9 mouse cellular contexts compared by ENCODE assay signal in genomic region chr15:86053890-86054536, GRCm38 (mm10). TPM values are rescaled to one million over a fixed set of nuclear protein-coding genes. Genes with fewer than 3 reads are reported as not detected.
DNase-seq lines count a peak whose midpoint lies in the region; ATAC-seq and TF ChIP-seq lines count a peak whose summit lies in the region.
"Had no signal": no experiment of that assay in that cellular context is flagged by ENCODE, and none has a peak within 500 bp of the region (broad histone marks: within the 10 kb centered on the region; RNA-seq: fewer than 3 reads in every experiment).

No protein-coding gene starts in this region.

- no peaks in the 10 kb centered on the region for H3K36me3 ChIP-seq in ES-Bruce4 (ENCODE audit: control insufficient read depth, insufficient read depth, low read length, poor library complexity, severe bottlenecking)
- no peaks in the 10 kb centered on the region for H3K36me3 ChIP-seq in embryonic facial prominence, embryonic 14.5 days (ENCODE audit: control insufficient read depth, insufficient read depth, low read length)
- H3K36me3 ChIP-seq in heart, embryonic 10.5 days, result no peaks in the 10 kb centered on the region
- no peaks in the 10 kb centered on the region for H3K36me3 ChIP-seq in lung, embryonic 16.5 days (ENCODE audit: control insufficient read depth, insufficient read depth, low read length)
- H3K36me3 ChIP-seq: limb, embryonic 15.5 days had no signal

- ATAC-seq in embryonic facial prominence, embryonic 14.5 days (ENCODE audit: low read depth), result 0 out of 2 replicates have a peak, but pooled peaks have one; percentile 22
- peak; percentile 16; the same call in 1 of the 2 replicates for ATAC-seq in lung, embryonic 16.5 days (ENCODE audit: low read depth)

- WGBS in embryonic facial prominence, embryonic 14.5 days, result 32% methylated on average over 2 of the region's 2 CpGs
- 40% methylated on average over 2 of the region's 2 CpGs for WGBS in heart, embryonic 10.5 days
- 36% methylated on average over 2 of the region's 2 CpGs for WGBS in lung, embryonic 16.5 days

- no peak overlapping the region for H3K27ac ChIP-seq in ES-Bruce4 (ENCODE audit: insufficient read depth, low read length)
- no peak overlapping the region for H3K27ac ChIP-seq in embryonic facial prominence, embryonic 14.5 days (replicated peaks; ENCODE audit: low read depth, low read length)
- H3K27ac ChIP-seq in heart, embryonic 10.5 days, result no peak overlapping the region
- no peak overlapping the region for H3K27ac ChIP-seq in lung, embryonic 16.5 days (ENCODE audit: low read length)
- H3K27ac ChIP-seq: limb, embryonic 15.5 days had no signal

- peaks cover 2% of the 10 kb centered on the region for H3K4me1 ChIP-seq in ES-Bruce4 (ENCODE audit: control insufficient read depth, insufficient read depth, low read length)
- peaks cover 8% of the 10 kb centered on the region; the same call in 1 of the 2 replicates for H3K4me1 ChIP-seq in embryonic facial prominence, embryonic 14.5 days (ENCODE audit: control insufficient read depth, insufficient read depth, low read length)
- H3K4me1 ChIP-seq in heart, embryonic 10.5 days, result peaks cover 49% of the 10 kb centered on the region
- H3K4me1 ChIP-seq in lung, embryonic 16.5 days (replicated peaks; ENCODE audit: control insufficient read depth, insufficient read depth, low read length), result peaks cover 19% of the 10 kb centered on the region

- TF ChIP-seq EP300 in ES-Bruce4 (IDR thresholded peaks at IDR 0.05; ENCODE audit: insufficient read depth, low read depth, low read length), result no peak

- no peak overlapping the region for H3K4me3 ChIP-seq in ES-Bruce4 (ENCODE audit: low read depth, low read length)
- no peak overlapping the region for H3K4me3 ChIP-seq in embryonic facial prominence, embryonic 14.5 days (ENCODE audit: low read depth, low read length)
- H3K4me3 ChIP-seq in heart, embryonic 10.5 days, result no peak overlapping the region
- no peak overlapping the region for H3K4me3 ChIP-seq in lung, embryonic 16.5 days (ENCODE audit: low read length)
- H3K4me3 ChIP-seq: limb, embryonic 15.5 days had no signal

- no peaks in the 10 kb centered on the region for H3K9me3 ChIP-seq in ES-Bruce4 (replicated peaks; ENCODE audit: control insufficient read depth, insufficient read depth, low read length, poor library complexity, severe bottlenecking)
- no peaks in the 10 kb centered on the region for H3K9me3 ChIP-seq in embryonic facial prominence, embryonic 14.5 days (ENCODE audit: control insufficient read depth, low read length)
- no peaks in the 10 kb centered on the region for H3K9me3 ChIP-seq in heart, embryonic 10.5 days
- H3K9me3 ChIP-seq in lung, embryonic 16.5 days (ENCODE audit: control insufficient read depth, low read length), result no peaks in the 10 kb centered on the region
- H3K9me3 ChIP-seq: limb, embryonic 15.5 days had no signal

- H3K4me2 ChIP-seq in embryonic facial prominence, embryonic 14.5 days (ENCODE audit: low read depth, low read length), result no peak overlapping the region
- H3K4me2 ChIP-seq in lung, embryonic 16.5 days (ENCODE audit: low read depth, low read length), result no peak overlapping the region
- H3K4me2 ChIP-seq: limb, embryonic 15.5 days had no signal

- H3K27me3 ChIP-seq in ES-Bruce4 (ENCODE audit: control insufficient read depth, insufficient read depth, low read length, poor library complexity, severe bottlenecking), result no peaks in the 10 kb centered on the region
- H3K27me3 ChIP-seq in embryonic facial prominence, embryonic 14.5 days (replicated peaks; ENCODE audit: control insufficient read depth, insufficient read depth, low read length), result no peaks in the 10 kb centered on the region
- peaks cover 8% of the 10 kb centered on the region; the same call in 1 of the 2 replicates for H3K27me3 ChIP-seq in heart, embryonic 10.5 days (ENCODE audit: insufficient read depth, poor library complexity, severe bottlenecking)
- no peaks in the 10 kb centered on the region for H3K27me3 ChIP-seq in lung, embryonic 16.5 days (ENCODE audit: control insufficient read depth, insufficient read depth, low read depth, low read length)
- H3K27me3 ChIP-seq: limb, embryonic 15.5 days had no signal

- no peak overlapping the region for H3K9ac ChIP-seq in ES-Bruce4 (ENCODE audit: low read depth, poor library complexity, severe bottlenecking)
- H3K9ac ChIP-seq in embryonic facial prominence, embryonic 14.5 days (ENCODE audit: low read depth, low read length), result no peak overlapping the region
- H3K9ac ChIP-seq in lung, embryonic 16.5 days (ENCODE audit: low read length), result no peak overlapping the region
- H3K9ac ChIP-seq: limb, embryonic 15.5 days had no signal

- peak; percentile 44 to 67 for DNase-seq in adrenal gland, postnatal 4 days (ENCODE audit: low spot score in 2 of 2)
- peak; percentile 77 for DNase-seq in embryonic facial prominence, embryonic 14.5 days (ENCODE audit: low spot score)
- peak; percentile 89 for DNase-seq in heart, embryonic 10.5 days (ENCODE audit: low spot score)
- peak; percentile 69 to 89 for DNase-seq in layer of hippocampus, adult 8-10 months (ENCODE audit: low spot score in 2 of 2)
- DNase-seq in retina, postnatal 7 days (ENCODE audit: low read depth, low spot score), result peak; percentile 76
- peak; percentile 92 for DNase-seq in thymus, postnatal 4 days

- TF ChIP-seq CTCF in ES-Bruce4 (IDR thresholded peaks at IDR 0.05; ENCODE audit: low read depth, low read length), result peak; percentile 86

- no peak for TF ChIP-seq POLR2A in ES-Bruce4 (IDR thresholded peaks at IDR 0.05; ENCODE audit: insufficient read depth, low read length)

RNA-seq across cellular contexts. Expression of gene Gramd4, which starts 3.5 kb away (rescaled TPM):
- polyA plus RNA-seq in ES-Bruce4 (2011; ENCODE audit: insufficient read depth, insufficient read length, low read depth, missing spikeins), result 22.6 TPM in 2 replicates
- total RNA-seq in adrenal gland, postnatal 4 days (2021), result 10 to 100 TPM; 22.9 to 23.1 TPM
- 7.6 and 10.8 TPM in 2 replicates for polyA plus RNA-seq in embryonic facial prominence, embryonic 14.5 days (2014; fragmentation: Nextera tagmentation; extraction: Ambion mirVana)
- 9.6 and 11.6 TPM in 2 replicates for polyA plus RNA-seq in heart, embryonic 10.5 days (2016; fragmentation: Nextera tagmentation; extraction: Ambion mirVana)
- total RNA-seq in layer of hippocampus, adult 8-10 months (2022), result 10 to 100 TPM; 24.1 to 30.9 (median 29.9) TPM
- polyA plus RNA-seq in lung, embryonic 16.5 days (2015; fragmentation: Nextera tagmentation; extraction: Ambion mirVana), result 9.2 and 11.2 TPM in 2 replicates

RNA-seq across cellular contexts. Expression of gene Celsr1, which starts 20.4 kb away (rescaled TPM):
- polyA plus RNA-seq in ES-Bruce4 (2011; ENCODE audit: insufficient read depth, insufficient read length, low read depth, missing spikeins), result 8.0 and 10.2 TPM in 2 replicates
- 10 to 100 TPM; 11.0 to 14.8 TPM for total RNA-seq in adrenal gland, postnatal 4 days (2021)
- polyA plus RNA-seq in embryonic facial prominence, embryonic 14.5 days (2014; fragmentation: Nextera tagmentation; extraction: Ambion mirVana), result 5.5 TPM in 2 replicates
- polyA plus RNA-seq in heart, embryonic 10.5 days (2016; fragmentation: Nextera tagmentation; extraction: Ambion mirVana), result 1.3 and 2.3 TPM in 2 replicates
- total RNA-seq in layer of hippocampus, adult 8-10 months (2022), result 1 to 10 TPM; 6.0 to 7.0 (median 6.6) TPM
- 3.5 and 3.6 TPM in 2 replicates for polyA plus RNA-seq in lung, embryonic 16.5 days (2015; fragmentation: Nextera tagmentation; extraction: Ambion mirVana)
